Mouse (Mus musculus) adrenal gland, postnatal 4 days (tissue): ENCODE data around the gene Rab15. TPM values are rescaled to one million over a fixed set of nuclear protein-coding genes. Genes with fewer than 3 reads are reported as not detected.
"Not testable (repeated sequence)": the region's sequence is repeated elsewhere in the genome, so short reads cannot be mapped to it uniquely, and the experiment has no call there.

Experiments
- DNase-seq, 2 experiments: peaks; one replicate each; pipeline ENCODE4 v3.0.0; 2021 to 2022; ENCODE audit warnings: low spot score in 2 of 2, mixed read lengths in 2 of 2
- total RNA-seq, 2 experiments: library from RNA; stranded (reverse); gene quantifications; 2 replicates each; pipeline ENCODE4 v1.2.3; 2021

Gene Rab15
- total RNA-seq, 2 experiments from 2014 or later: 6.4 to 10.1 TPM

- no peak for DNase-seq
Observed at GRCm38 (mm10) chr12:76820615-76821014, 2.1 kb downstream of the Rab15 start.

DNA sequence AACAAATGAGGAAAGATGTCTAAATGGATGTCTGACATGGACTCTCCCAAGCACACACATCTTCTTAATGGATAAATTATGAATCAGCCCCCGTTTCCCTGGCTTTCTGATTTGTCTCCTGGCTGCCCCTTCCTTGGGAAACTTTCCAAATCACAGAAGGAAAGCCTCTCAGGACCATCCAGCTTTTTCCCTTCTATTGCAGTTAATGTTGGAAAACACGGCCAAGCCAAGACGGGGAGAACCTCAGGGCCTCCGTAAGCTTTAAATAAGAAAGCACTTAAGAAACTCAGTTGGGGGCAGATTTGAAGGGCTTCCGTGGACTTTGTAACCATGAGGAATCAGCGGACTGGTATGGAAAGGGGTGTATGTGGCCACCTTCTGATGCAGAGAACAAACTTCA is 2.9 kb downstream of the Rab15 start:
- DNase-seq: no peak

DNA sequence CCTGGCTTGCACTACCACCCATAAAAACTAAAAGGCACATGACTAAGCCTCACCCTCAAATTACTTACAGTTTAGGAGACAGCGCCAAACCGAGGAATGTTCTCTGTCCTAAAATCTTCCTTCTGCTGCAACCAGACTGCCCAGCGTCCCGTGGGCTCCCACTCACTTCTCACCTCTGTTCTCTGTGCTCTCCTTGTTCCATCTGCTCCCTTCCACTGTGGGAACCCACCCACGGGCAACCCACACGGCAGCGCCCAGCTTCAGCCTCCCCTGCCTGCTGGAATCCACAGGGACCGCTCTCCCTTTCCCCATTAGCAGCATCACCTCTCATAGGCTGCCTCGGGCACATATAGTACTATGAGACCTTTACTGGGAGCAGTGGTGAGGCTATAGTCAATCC is 3.8 kb downstream of the Rab15 start:
- no peak for DNase-seq

GRCm38 (mm10) chr12:76818120-76818519 is 4.6 kb downstream of the Rab15 start:
- DNase-seq: no peak

GRCm38 (mm10) chr12:76817176-76817575 is 5.5 kb downstream of the Rab15 start:
- DNase-seq: no peak

DNA sequence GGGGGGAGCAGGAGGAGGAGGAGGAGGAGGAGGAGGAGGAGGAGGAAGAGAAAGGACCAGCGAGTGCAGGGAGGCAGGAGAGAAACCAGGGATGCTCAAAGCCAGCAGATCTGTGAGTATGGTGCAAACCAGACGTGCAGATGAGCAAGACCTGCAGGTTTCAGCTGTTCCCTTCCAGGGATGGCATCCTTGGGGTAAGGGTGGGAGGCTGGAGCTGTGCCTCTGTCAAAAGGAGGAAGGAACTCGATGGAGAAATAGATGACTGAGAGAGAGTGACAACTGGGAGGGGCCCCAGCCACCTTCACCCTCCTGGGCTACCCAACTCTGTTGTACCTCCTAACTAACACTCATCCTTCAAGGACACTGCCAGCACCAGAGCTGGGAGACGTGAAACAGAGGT is 6.0 kb downstream of the Rab15 start:
- no peak for DNase-seq

DNA sequence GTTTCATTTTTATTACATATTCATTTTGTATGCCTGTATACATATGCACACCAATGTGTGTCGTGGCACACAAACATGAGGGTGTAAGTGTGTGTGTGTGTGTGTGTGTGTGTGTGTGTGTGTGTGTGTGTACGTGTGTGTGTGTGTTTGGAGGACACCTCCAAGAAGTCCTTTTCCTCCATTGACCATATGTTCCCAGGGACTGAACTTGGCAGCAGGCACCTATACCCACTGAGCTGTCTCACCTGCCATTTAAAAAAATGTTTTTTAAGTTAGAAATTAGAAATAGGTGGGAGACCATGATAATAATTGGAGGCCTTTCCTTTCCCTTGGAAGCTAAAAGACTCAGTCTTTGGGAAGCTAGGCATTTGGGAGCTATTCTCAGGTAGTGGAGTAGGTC is 8.6 kb downstream of the Rab15 start:
- DNase-seq: no peak

DNA sequence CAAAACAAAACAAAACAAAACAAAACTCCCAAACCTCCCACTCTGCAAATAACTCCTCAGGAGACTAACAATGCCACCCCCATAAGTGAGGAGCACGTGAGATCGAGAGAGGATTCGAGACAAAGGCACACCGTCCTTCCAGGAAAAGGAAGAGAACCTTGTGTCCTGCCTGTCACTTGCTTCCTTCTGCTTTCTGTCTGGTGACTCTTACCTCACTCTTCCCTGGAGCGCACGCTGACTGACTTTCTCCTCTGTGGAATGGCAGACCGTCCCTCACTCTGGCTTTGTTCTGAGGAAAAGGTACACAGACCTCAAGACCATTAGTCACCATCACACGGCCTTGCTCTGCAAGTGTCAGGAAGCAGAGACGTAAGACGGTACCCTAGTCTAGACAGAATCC is 9.2 kb downstream of the Rab15 start:
- DNase-seq: no peak

- DNase-seq: no peak
Observed at GRCm38 (mm10) chr12:76811006-76811405, 11.7 kb downstream of the Rab15 start.

GRCm38 (mm10) chr12:76810491-76810890 is 12.2 kb downstream of the Rab15 start:
- DNase-seq: no peak

- DNase-seq: no peak
Observed at GRCm38 (mm10) chr12:76807796-76808195, 14.9 kb downstream of the Rab15 start.

DNA sequence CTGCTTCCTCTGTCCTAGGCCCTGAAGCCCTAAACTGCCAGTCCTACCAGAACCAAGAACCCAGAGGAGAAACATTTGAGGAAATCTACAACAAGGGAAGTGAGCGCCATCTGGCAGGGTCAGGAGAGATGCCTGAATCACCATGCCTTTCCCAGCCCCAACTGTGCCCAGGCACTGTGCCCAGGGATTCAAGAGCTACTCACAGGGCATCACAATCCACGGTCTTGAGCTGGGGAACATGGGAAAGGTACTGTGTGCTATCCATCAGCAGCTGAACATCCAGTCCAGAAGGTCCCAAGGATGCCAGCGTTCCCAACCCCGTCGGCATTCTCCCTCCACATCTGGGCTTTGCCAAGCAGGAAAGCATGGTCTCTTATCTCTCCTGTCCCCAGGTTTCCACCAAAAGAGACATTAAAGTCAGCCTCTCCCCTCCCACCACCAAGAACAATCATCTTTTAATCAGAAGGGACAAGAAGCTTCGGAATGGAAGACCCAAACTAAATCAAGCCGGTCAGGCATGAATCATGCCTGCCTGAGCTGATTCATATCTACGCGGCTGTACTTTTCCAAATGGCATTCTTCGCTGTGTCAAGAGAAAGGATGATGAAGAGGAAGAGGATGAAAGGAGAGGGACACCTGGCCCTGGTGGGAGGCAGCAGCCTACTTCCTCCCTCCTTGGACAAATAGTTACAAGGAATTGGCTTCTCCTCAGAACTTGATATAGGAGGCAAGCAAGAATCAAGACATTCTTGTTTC is 17.5 kb downstream of the Rab15 start:
- DNase-seq: no peak

DNA sequence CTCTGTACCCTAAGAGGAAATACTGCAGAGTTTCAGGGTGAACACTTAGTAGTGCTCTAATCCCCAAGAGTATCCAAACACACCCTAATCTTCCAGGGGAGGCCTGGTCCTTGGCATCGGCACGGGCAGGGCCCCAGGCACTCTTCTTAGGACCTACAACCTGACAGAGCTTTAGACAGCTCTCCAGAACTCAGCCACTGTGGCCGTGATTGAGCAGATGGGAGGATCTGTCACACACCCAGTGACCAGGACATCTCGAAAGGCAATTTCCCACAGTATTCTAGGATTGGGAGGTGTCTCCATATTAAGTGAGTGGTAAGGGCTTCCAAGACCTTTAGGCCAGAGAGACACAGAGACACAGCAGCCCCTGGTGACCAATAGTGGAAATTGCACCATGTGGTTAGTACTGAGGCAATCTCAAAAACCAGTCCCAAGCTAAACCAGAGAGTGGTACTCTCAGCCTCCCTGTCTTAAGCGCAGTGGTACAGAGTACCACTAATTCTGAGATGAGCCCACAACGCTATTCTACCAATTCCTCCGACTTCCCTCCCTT is 18.9 kb downstream of the Rab15 start:
- peak in 1 of 2 experiments; percentile 15 for DNase-seq

- no peak for DNase-seq
Observed at GRCm38 (mm10) chr12:76803028-76803427, 19.7 kb downstream of the Rab15 start.

DNA sequence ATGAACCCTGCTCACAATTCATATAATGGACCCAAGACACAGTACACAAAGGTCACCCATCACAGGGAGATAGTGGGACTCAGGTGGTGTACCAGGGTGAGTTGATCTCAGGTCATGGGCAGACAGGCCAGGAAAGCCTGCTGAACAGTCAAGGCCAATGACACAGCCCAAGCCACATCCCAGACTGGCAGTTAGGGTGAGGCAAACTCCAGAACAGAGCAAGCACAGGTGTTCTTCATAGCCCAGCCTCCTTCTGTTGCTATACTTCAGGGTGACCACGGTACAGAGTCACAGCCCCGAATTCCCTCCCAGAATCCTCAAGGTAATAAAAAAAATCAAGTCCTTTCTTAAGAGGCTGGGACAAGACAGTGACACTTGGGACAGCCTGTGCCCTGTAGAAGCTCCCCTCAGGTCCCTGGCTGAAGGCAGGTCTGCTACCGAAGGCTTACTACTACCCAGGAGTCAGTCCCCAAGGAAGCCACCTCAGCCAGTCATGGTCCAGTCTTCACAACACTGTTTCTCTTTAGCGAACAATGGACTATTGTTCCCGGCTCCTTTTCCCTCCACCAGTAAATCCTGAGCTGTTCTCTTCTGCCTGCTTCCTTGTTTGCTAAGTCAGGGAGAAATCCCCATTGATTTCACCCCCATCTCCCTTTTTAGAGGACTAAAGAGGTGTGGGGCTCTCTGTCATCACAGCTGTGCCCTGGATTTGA is 24.5 kb downstream of the Rab15 start:
- DNase-seq: no peak

- no peak for DNase-seq
Observed at GRCm38 (mm10) chr12:76796938-76797539, 25.7 kb downstream of the Rab15 start.

GRCm38 (mm10) chr12:76795350-76795749 is 27.4 kb downstream of the Rab15 start, which contains the start of gene Gpx2:
Gene Gpx2, minus strand, starts transcription at chr12:76795554.
- DNase-seq: no peak

- not testable (repeated sequence) for DNase-seq
Observed at GRCm38 (mm10) chr12:76792540-76792939, 30.2 kb downstream of the Rab15 start.

- no peak for DNase-seq
Observed at GRCm38 (mm10) chr12:76790446-76791084, 32.1 kb downstream of the Rab15 start.

DNA sequence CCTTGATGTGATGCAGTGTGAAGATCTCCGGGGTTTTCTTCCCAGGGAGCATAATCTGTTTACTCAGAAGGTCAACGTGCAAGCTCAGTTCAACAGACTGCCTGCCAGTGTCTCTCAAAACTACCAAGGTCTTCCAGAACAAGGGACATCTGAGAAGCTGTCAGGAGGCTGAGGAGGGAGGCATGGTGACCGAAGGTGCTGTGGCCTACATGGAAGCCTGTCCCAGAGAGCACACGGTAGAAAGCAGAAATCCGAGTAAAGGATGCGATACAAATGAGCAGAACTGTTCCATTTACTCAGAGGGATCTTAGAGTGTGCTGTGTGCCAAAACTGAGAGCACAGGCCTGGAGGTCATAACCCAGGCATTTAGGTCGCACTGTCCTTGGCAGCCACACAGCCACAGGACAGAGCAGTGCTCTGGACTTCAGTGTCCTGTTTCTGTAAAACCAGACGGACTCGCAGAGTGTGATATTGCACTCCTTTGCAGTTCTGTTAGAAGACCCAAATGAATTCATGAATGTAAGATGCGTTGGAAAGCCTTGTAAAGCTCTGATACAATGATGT is 38.6 kb downstream of the Rab15 start:
- no peak for DNase-seq
